13 mouse cellular contexts compared by ENCODE assay signal in genomic region chr4:141751419-141752075, GRCm38 (mm10). TPM values are rescaled to one million over a fixed set of nuclear protein-coding genes. Genes with fewer than 3 reads are reported as not detected.
DNase-seq lines count a peak whose midpoint lies in the region; ATAC-seq and TF ChIP-seq lines count a peak whose summit lies in the region.
"Had no signal": no experiment of that assay in that cellular context is flagged by ENCODE, and none has a peak within 500 bp of the region (broad histone marks: within the 10 kb centered on the region; RNA-seq: fewer than 3 reads in every experiment).

No protein-coding gene starts in this region.

- H3K36me3 ChIP-seq in heart, embryonic 16.5 days (ENCODE audit: control insufficient read depth, insufficient read depth): no peaks in the 10 kb centered on the region
- no peaks in the 10 kb centered on the region for H3K36me3 ChIP-seq in spleen, adult 2 months (ENCODE audit: control insufficient read depth, insufficient read depth, low read length)
- peaks cover 3% of the 10 kb centered on the region; the same call in 1 of the 2 replicates for H3K36me3 ChIP-seq in intestine, embryonic 16.5 days (ENCODE audit: control insufficient read depth, insufficient read depth, low read length)
- H3K36me3 ChIP-seq in stomach, embryonic 16.5 days (ENCODE audit: control insufficient read depth, insufficient read depth, low read length): no peaks in the 10 kb centered on the region

- ATAC-seq in heart, embryonic 16.5 days (replicated peaks; ENCODE audit: extremely low read depth, insufficient read depth, low FRiP score): peak; percentile 59
- ATAC-seq in intestine, embryonic 16.5 days: peak; percentile 69
- peak; percentile 56 for ATAC-seq in stomach, embryonic 16.5 days (ENCODE audit: insufficient read depth, low FRiP score)
- ATAC-seq: CD4-positive, CD25-positive, alpha-beta regulatory T cell, adult 4 months had no signal

- peak overlapping the region; percentile 11; the same call in 1 of the 2 replicates for H3K9ac ChIP-seq in heart, embryonic 16.5 days (ENCODE audit: low read length)
- no peak overlapping the region for H3K9ac ChIP-seq in intestine, embryonic 16.5 days (ENCODE audit: low read depth, low read length)
- H3K9ac ChIP-seq in stomach, embryonic 16.5 days (ENCODE audit: low read length): no peak overlapping the region

- peaks cover 9% of the 10 kb centered on the region for H3K4me1 ChIP-seq in heart, embryonic 16.5 days (ENCODE audit: control insufficient read depth, insufficient read depth, low read length)
- no peaks in the 10 kb centered on the region for H3K4me1 ChIP-seq in spleen, adult 2 months (ENCODE audit: control insufficient read depth, insufficient read depth, insufficient read length)
- H3K4me1 ChIP-seq in intestine, embryonic 16.5 days (ENCODE audit: control insufficient read depth, insufficient read depth, low read length): peaks cover 5% of the 10 kb centered on the region; the same call in 1 of the 2 replicates
- peaks cover 10% of the 10 kb centered on the region; the same call in 1 of the 2 replicates for H3K4me1 ChIP-seq in stomach, embryonic 16.5 days (ENCODE audit: control insufficient read depth, insufficient read depth, low read length)

- H3K4me3 ChIP-seq in heart, embryonic 16.5 days (ENCODE audit: low read length): no peak overlapping the region
- no peak overlapping the region for H3K4me3 ChIP-seq in spleen, adult 2 months (ENCODE audit: extremely low read depth, insufficient read depth, insufficient read length)
- no peak overlapping the region for H3K4me3 ChIP-seq in intestine, embryonic 16.5 days (ENCODE audit: low read length)
- no peak overlapping the region for H3K4me3 ChIP-seq in stomach, embryonic 16.5 days (replicated peaks; ENCODE audit: low read length)

- 23% methylated on average over 4 of the region's 4 CpGs for WGBS in heart, embryonic 16.5 days
- WGBS in spleen, adult 2 months: 66% methylated on average over 4 of the region's 4 CpGs
- WGBS in intestine, embryonic 16.5 days: 36% methylated on average over 4 of the region's 4 CpGs
- 42% methylated on average over 4 of the region's 4 CpGs for WGBS in stomach, embryonic 16.5 days

- no peak overlapping the region for H3K4me2 ChIP-seq in heart, embryonic 16.5 days (ENCODE audit: low read depth, low read length)
- no peak overlapping the region for H3K4me2 ChIP-seq in intestine, embryonic 16.5 days (ENCODE audit: low read depth, low read length)
- no peak overlapping the region for H3K4me2 ChIP-seq in stomach, embryonic 16.5 days (ENCODE audit: low read depth, low read length)

- H3K27me3 ChIP-seq in heart, embryonic 16.5 days (ENCODE audit: control insufficient read depth, insufficient read depth, low read length): no peaks in the 10 kb centered on the region
- 0 out of 2 replicates have a peak, but pooled peaks cover 2% of the 10 kb centered on the region for H3K27me3 ChIP-seq in spleen, adult 2 months (ENCODE audit: control insufficient read depth, insufficient read depth, low read length)
- no peaks in the 10 kb centered on the region for H3K27me3 ChIP-seq in intestine, embryonic 16.5 days (replicated peaks; ENCODE audit: control insufficient read depth, insufficient read depth, low read length)
- no peaks in the 10 kb centered on the region for H3K27me3 ChIP-seq in stomach, embryonic 16.5 days (ENCODE audit: control insufficient read depth, insufficient read depth, low read length)

- no peak for DNase-seq in heart, adult 9 months (ENCODE audit: low spot score in 2 of 2)
- no peak for DNase-seq in spleen, adult 2 months (ENCODE audit: low read depth in 1 of 2, low spot score in 2 of 2)
- DNase-seq in spleen, adult 18-20 months: no peak
- DNase-seq in thymus, adult 18-20 months: no peak
- no peak for DNase-seq in Muller cell, postnatal 12 days (ENCODE audit: inconsistent ontology term)
- DNase-seq: adrenal gland, adult 8-10 months; kidney, adult 2 months; thymus, postnatal 4 days had no signal

- TF ChIP-seq CTCF in spleen, adult 2 months (IDR thresholded peaks at IDR 0.05; ENCODE audit: extremely low read depth, insufficient read depth, insufficient read length, insufficient replicate concordance): no peak

- H3K9me3 ChIP-seq in heart, embryonic 16.5 days (replicated peaks; ENCODE audit: control insufficient read depth, low read length): no peaks in the 10 kb centered on the region; the same call in 1 of the 2 replicates
- no peaks in the 10 kb centered on the region for H3K9me3 ChIP-seq in intestine, embryonic 16.5 days (ENCODE audit: control insufficient read depth, low read length)
- no peaks in the 10 kb centered on the region for H3K9me3 ChIP-seq in stomach, embryonic 16.5 days (replicated peaks; ENCODE audit: control insufficient read depth, low read length)

- H3K27ac ChIP-seq in heart, embryonic 16.5 days (ENCODE audit: low read length): no peak overlapping the region
- H3K27ac ChIP-seq in spleen, adult 2 months (ENCODE audit: insufficient read depth, low read length): peak overlapping the region; percentile 80
- H3K27ac ChIP-seq in intestine, embryonic 16.5 days (ENCODE audit: low read length): no peak overlapping the region; the same call in 1 of the 2 replicates
- H3K27ac ChIP-seq in stomach, embryonic 16.5 days (ENCODE audit: low read length): no peak overlapping the region

- TF ChIP-seq POLR2A in spleen, adult 2 months (IDR thresholded peaks at IDR 0.05; ENCODE audit: low read depth, low read length): no peak

RNA-seq across cellular contexts. Expression of gene Agmat, which starts 5.1 kb away (rescaled TPM):
- polyA plus RNA-seq in heart, embryonic 16.5 days (2015; fragmentation: Nextera tagmentation; extraction: Ambion mirVana): 0.71 and 1.2 TPM in 2 replicates
- 0.15 and 0.18 TPM in 2 replicates for polyA plus RNA-seq in spleen, adult 2 months (2012; rRNA removed)
- polyA plus RNA-seq in intestine, embryonic 16.5 days (2015; fragmentation: Nextera tagmentation; extraction: Ambion mirVana): 65.6 and 72.2 TPM in 2 replicates
- 5.8 and 8.0 TPM in 2 replicates for polyA plus RNA-seq in stomach, embryonic 16.5 days (2015; fragmentation: Nextera tagmentation; extraction: Ambion mirVana)
- polyA plus RNA-seq: CD4-positive, CD25-positive, alpha-beta regulatory T cell, adult 4 months; midbrain, postnatal 0 days had no signal

RNA-seq across cellular contexts. Expression of gene Ddi2, which starts 28.3 kb away (rescaled TPM):
- polyA plus RNA-seq in heart, embryonic 16.5 days (2015; fragmentation: Nextera tagmentation; extraction: Ambion mirVana): 14.1 and 15.1 TPM in 2 replicates
- 8.7 and 15.9 TPM in 2 replicates for polyA plus RNA-seq in spleen, adult 2 months (2012; rRNA removed)
- polyA plus RNA-seq in intestine, embryonic 16.5 days (2015; fragmentation: Nextera tagmentation; extraction: Ambion mirVana): 16.5 and 17.2 TPM in 2 replicates
- polyA plus RNA-seq in stomach, embryonic 16.5 days (2015; fragmentation: Nextera tagmentation; extraction: Ambion mirVana): 18.8 and 19.7 TPM in 2 replicates

RNA-seq across cellular contexts. Expression of gene Dnajc16, which starts 39.2 kb away (rescaled TPM):
- polyA plus RNA-seq in heart, embryonic 16.5 days (2015; fragmentation: Nextera tagmentation; extraction: Ambion mirVana): 4.4 and 4.5 TPM in 2 replicates
- 6.6 and 8.0 TPM in 2 replicates for polyA plus RNA-seq in spleen, adult 2 months (2012; rRNA removed)
- polyA plus RNA-seq in intestine, embryonic 16.5 days (2015; fragmentation: Nextera tagmentation; extraction: Ambion mirVana): 4.2 and 4.3 TPM in 2 replicates
- polyA plus RNA-seq in stomach, embryonic 16.5 days (2015; fragmentation: Nextera tagmentation; extraction: Ambion mirVana): 4.5 and 4.7 TPM in 2 replicates

RNA-seq across cellular contexts. Expression of gene Casp9, which starts 41.9 kb away (rescaled TPM):
- 17.1 and 19.3 TPM in 2 replicates for polyA plus RNA-seq in heart, embryonic 16.5 days (2015; fragmentation: Nextera tagmentation; extraction: Ambion mirVana)
- 18.4 and 25.1 TPM in 2 replicates for polyA plus RNA-seq in spleen, adult 2 months (2012; rRNA removed)
- polyA plus RNA-seq in intestine, embryonic 16.5 days (2015; fragmentation: Nextera tagmentation; extraction: Ambion mirVana): 21.3 and 24.1 TPM in 2 replicates
- polyA plus RNA-seq in stomach, embryonic 16.5 days (2015; fragmentation: Nextera tagmentation; extraction: Ambion mirVana): 23.7 and 25.8 TPM in 2 replicates
